Mouse (Mus musculus): Measurements from ENCODE around the gene Ube3b. TPM values are rescaled to one million over a fixed set of nuclear protein-coding genes. Genes with fewer than 3 reads are reported as not detected.

The Ube3b gene
- total and polyA plus RNA-seq, 2 experiments from 2014 or later: 30.5 to 57.7 TPM

- Histone ChIP-seq H3K9ac (replicated peaks; ENCODE audit: low read depth, low read length) (no peak overlapping the region), H3K4me2 (ENCODE audit: low read depth, low read length) (no peak overlapping the region), H3K27ac (ENCODE audit: low read depth) (no peak overlapping the region), H3K36me3 (replicated peaks; ENCODE audit: control insufficient read depth, insufficient read depth, low read length) (peaks cover 100% of the 10 kb centered on the region), H3K27me3 (ENCODE audit: control insufficient read depth, insufficient read depth, low read length) (no peaks in the 10 kb centered on the region), H3K9me3 (replicated peaks; ENCODE audit: control insufficient read depth, low read length) (no peaks in the 10 kb centered on the region), H3K4me1 (ENCODE audit: control insufficient read depth, insufficient read depth) (no peaks in the 10 kb centered on the region), H3K4me3 (ENCODE audit: low read depth, low read length) (no peak overlapping the region)
- no peak for DNase-seq (ENCODE audit: low spot score)
- WGBS: 79% methylated on average over 9 of the region's 9 CpGs
- TF ChIP-seq EP300 (IDR thresholded peaks at IDR 0.05; ENCODE audit: low read depth) (no peak), CTCF (IDR thresholded peaks at IDR 0.05; ENCODE audit: low read depth) (no peak)
- no peak for ATAC-seq (ENCODE audit: insufficient read depth, low read depth)
Observed at GRCm38 (mm10) chr5:114407810-114408209, 27.4 kb downstream of the Ube3b start.

- Histone ChIP-seq H3K4me3 (ENCODE audit: low read depth, low read length) (no peak overlapping the region), H3K4me1 (ENCODE audit: control insufficient read depth, insufficient read depth) (no peaks in the 10 kb centered on the region), H3K9ac (replicated peaks; ENCODE audit: low read depth, low read length) (no peak overlapping the region), H3K27ac (ENCODE audit: low read depth) (no peak overlapping the region), H3K27me3 (ENCODE audit: control insufficient read depth, insufficient read depth, low read length) (no peaks in the 10 kb centered on the region), H3K4me2 (ENCODE audit: low read depth, low read length) (no peak overlapping the region), H3K36me3 (replicated peaks; ENCODE audit: control insufficient read depth, insufficient read depth, low read length) (peaks cover 100% of the 10 kb centered on the region), H3K9me3 (replicated peaks; ENCODE audit: control insufficient read depth, low read length) (no peaks in the 10 kb centered on the region)
- WGBS: 93% methylated on average over 11 of the region's 11 CpGs
- ATAC-seq (ENCODE audit: insufficient read depth, low read depth): no peak
- TF ChIP-seq EP300 (IDR thresholded peaks at IDR 0.05; ENCODE audit: low read depth): no peak
- no peak for TF ChIP-seq CTCF (IDR thresholded peaks at IDR 0.05; ENCODE audit: low read depth)
- no peak for DNase-seq (ENCODE audit: low spot score)
Observed at GRCm38 (mm10) chr5:114408846-114409245, 28.4 kb downstream of the Ube3b start.

GRCm38 (mm10) chr5:114410429-114410828, 30.0 kb downstream of the Ube3b start:
- Histone ChIP-seq H3K27me3 (ENCODE audit: control insufficient read depth, insufficient read depth, low read length) (no peaks in the 10 kb centered on the region), H3K4me2 (ENCODE audit: low read depth, low read length) (no peak overlapping the region), H3K27ac (ENCODE audit: low read depth) (no peak overlapping the region), H3K9me3 (replicated peaks; ENCODE audit: control insufficient read depth, low read length) (no peaks in the 10 kb centered on the region), H3K36me3 (replicated peaks; ENCODE audit: control insufficient read depth, insufficient read depth, low read length) (peaks cover 99% of the 10 kb centered on the region), H3K4me3 (ENCODE audit: low read depth, low read length) (no peak overlapping the region), H3K9ac (replicated peaks; ENCODE audit: low read depth, low read length) (no peak overlapping the region), H3K4me1 (ENCODE audit: control insufficient read depth, insufficient read depth) (no peaks in the 10 kb centered on the region)
- WGBS: 87% methylated on average over 13 of the region's 13 CpGs
- DNase-seq (ENCODE audit: low spot score) (no peak), ATAC-seq (ENCODE audit: insufficient read depth, low read depth) (no peak)
- TF ChIP-seq CTCF (IDR thresholded peaks at IDR 0.05; ENCODE audit: low read depth) (no peak), EP300 (IDR thresholded peaks at IDR 0.05; ENCODE audit: low read depth) (no peak)

GRCm38 (mm10) chr5:114412361-114412998, 32.1 kb downstream of the Ube3b start:
- H3K27ac ChIP-seq (ENCODE audit: low read depth): no peak overlapping the region
- WGBS: 68% methylated on average over 23 of the region's 23 CpGs
- H3K9ac ChIP-seq (replicated peaks; ENCODE audit: low read depth, low read length): no peak overlapping the region
- no peaks in the 10 kb centered on the region for H3K27me3 ChIP-seq (ENCODE audit: control insufficient read depth, insufficient read depth, low read length)
- H3K4me1 ChIP-seq (ENCODE audit: control insufficient read depth, insufficient read depth): no peaks in the 10 kb centered on the region
- no peak overlapping the region for H3K4me3 ChIP-seq (ENCODE audit: low read depth, low read length)
- DNase-seq (ENCODE audit: low spot score) (no peak), ATAC-seq (ENCODE audit: insufficient read depth, low read depth) (no peak)
- TF ChIP-seq CTCF (IDR thresholded peaks at IDR 0.05; ENCODE audit: low read depth) (no peak), EP300 (IDR thresholded peaks at IDR 0.05; ENCODE audit: low read depth) (no peak)
- H3K4me2 ChIP-seq (ENCODE audit: low read depth, low read length): no peak overlapping the region
- H3K36me3 ChIP-seq (replicated peaks; ENCODE audit: control insufficient read depth, insufficient read depth, low read length): peaks cover 99% of the 10 kb centered on the region
- no peaks in the 10 kb centered on the region for H3K9me3 ChIP-seq (replicated peaks; ENCODE audit: control insufficient read depth, low read length)

GRCm38 (mm10) chr5:114413067-114413735, 32.8 kb downstream of the Ube3b start:
- no peak overlapping the region for H3K9ac ChIP-seq (replicated peaks; ENCODE audit: low read depth, low read length)
- no peak for TF ChIP-seq EP300 (IDR thresholded peaks at IDR 0.05; ENCODE audit: low read depth)
- TF ChIP-seq CTCF (IDR thresholded peaks at IDR 0.05; ENCODE audit: low read depth): no peak
- no peaks in the 10 kb centered on the region for H3K27me3 ChIP-seq (ENCODE audit: control insufficient read depth, insufficient read depth, low read length)
- H3K4me2 ChIP-seq (ENCODE audit: low read depth, low read length): no peak overlapping the region
- no peak overlapping the region for H3K27ac ChIP-seq (ENCODE audit: low read depth)
- H3K4me3 ChIP-seq (ENCODE audit: low read depth, low read length): no peak overlapping the region
- ATAC-seq (ENCODE audit: insufficient read depth, low read depth): peak; percentile 25; the same call in 1 of the 2 replicates
- DNase-seq (ENCODE audit: low spot score): no peak
- 45% methylated on average over 16 of the region's 16 CpGs for WGBS
- no peaks in the 10 kb centered on the region for H3K9me3 ChIP-seq (replicated peaks; ENCODE audit: control insufficient read depth, low read length)
- peaks cover 98% of the 10 kb centered on the region for H3K36me3 ChIP-seq (replicated peaks; ENCODE audit: control insufficient read depth, insufficient read depth, low read length)
- no peaks in the 10 kb centered on the region for H3K4me1 ChIP-seq (ENCODE audit: control insufficient read depth, insufficient read depth)

All from heart, postnatal 0 days (tissue).